Mouse (Mus musculus) erythroblast, embryonic 14.5 days (primary cell): Measurements from ENCODE around the gene Aldh4a1.

Experiments
- GATA1 ChIP-seq: IDR thresholded peaks from 2 replicates; pipeline ENCODE4 v1.6.1; 2012; ENCODE audit warnings: low read length, inconsistent platforms, mixed read lengths
- TAL1 ChIP-seq: IDR thresholded peaks from 3 replicates; pipeline ENCODE4 v1.6.1; 2012; ENCODE audit warnings: low read length, inconsistent platforms, mixed read lengths

DNA sequence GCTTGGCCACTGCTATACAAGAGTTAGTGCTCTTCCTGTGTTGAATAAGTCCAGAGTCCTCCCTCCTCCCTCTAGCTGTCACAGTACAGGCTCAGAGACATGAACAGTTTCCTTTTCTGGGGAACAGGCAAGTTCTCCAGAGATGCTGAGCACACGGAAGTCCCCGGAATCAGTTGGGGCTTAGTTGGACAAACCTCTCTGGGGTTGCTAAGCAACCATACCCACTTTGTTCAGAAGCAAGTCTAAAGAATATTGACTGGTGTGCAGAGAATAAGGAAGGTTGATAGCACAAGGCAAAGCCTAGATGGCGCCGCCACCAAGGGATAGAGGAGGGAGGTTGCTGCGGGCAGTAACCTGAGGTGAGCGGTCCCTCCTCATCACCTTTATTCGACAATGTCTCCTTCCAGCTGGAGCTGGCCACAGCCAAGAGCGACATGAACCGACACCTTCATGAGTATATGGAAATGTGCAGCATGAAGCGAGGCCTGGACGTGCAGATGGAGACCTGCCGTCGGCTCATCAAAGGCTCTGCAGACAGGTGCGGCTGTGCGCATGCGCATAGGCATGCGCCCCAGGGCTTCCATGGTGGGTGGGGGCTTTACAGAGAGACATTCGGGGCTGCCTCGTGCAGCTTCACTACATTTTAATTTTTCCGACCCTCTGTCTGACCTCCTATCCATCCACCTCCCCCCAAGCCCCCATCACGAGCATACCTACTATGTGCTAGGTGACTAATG, 8.0 kb upstream of the Aldh4a1 start:
- no peak for TF ChIP-seq GATA1
- TF ChIP-seq TAL1: no peak
